Mouse (Mus musculus) Muller cell, postnatal 12 days (primary cell): ENCODE measurements around the gene Hipk2.

Experiments
- DNase-seq: peaks from one replicate; pipeline ENCODE4 v3.0.0-alpha.2; 2015; ENCODE audit errors: inconsistent ontology term

Gene Hipk2

GRCm38 (mm10) chr6:38902820-38903439, 27.0 kb upstream of the Hipk2 start:
- DNase-seq, result no peak

- DNase-seq, result no peak
These were observed 25.7 kb upstream of the Hipk2 start for GRCm38 (mm10) chr6:38901636-38902035.

- DNase-seq, result no peak
These were observed 25.2 kb upstream of the Hipk2 start for GRCm38 (mm10) chr6:38901152-38901551.

GRCm38 (mm10) chr6:38900479-38901126, 24.6 kb upstream of the Hipk2 start:
- no peak for DNase-seq

GRCm38 (mm10) chr6:38900073-38900472, 24.1 kb upstream of the Hipk2 start:
- DNase-seq, result no peak

- DNase-seq, result no peak
These were observed 17.6 kb upstream of the Hipk2 start for GRCm38 (mm10) chr6:38893615-38894014.

- DNase-seq, result no peak
These were observed 16.1 kb upstream of the Hipk2 start for GRCm38 (mm10) chr6:38892017-38892416.

GRCm38 (mm10) chr6:38889156-38889555, 13.2 kb upstream of the Hipk2 start:
- no peak for DNase-seq

- DNase-seq, result no peak
These were observed 11.5 kb upstream of the Hipk2 start for GRCm38 (mm10) chr6:38887436-38887835.

GRCm38 (mm10) chr6:38885132-38885531, 9.2 kb upstream of the Hipk2 start:
- DNase-seq, result no peak

- DNase-seq, result no peak
These were observed 8.5 kb upstream of the Hipk2 start for GRCm38 (mm10) chr6:38884482-38884881.

- peak; percentile 61 for DNase-seq
These were observed 6.8 kb upstream of the Hipk2 start for GRCm38 (mm10) chr6:38882728-38883171.

- DNase-seq, result no peak
These were observed 6.0 kb upstream of the Hipk2 start for GRCm38 (mm10) chr6:38881975-38882374.

GRCm38 (mm10) chr6:38881468-38881867, 5.5 kb upstream of the Hipk2 start:
- no peak for DNase-seq

GRCm38 (mm10) chr6:38877674-38878073, 1.7 kb upstream of the Hipk2 start:
- no peak for DNase-seq

GRCm38 (mm10) chr6:38875258-38876070, 501 bp downstream of the Hipk2 start, which contains the start of gene Tbxas1:
TSS of gene Tbxas1 (plus strand) at chr6:38875404.
- peak; percentile 61 for DNase-seq

GRCm38 (mm10) chr6:38874565-38875257, 1.3 kb downstream of the Hipk2 start:
- DNase-seq, result peak; percentile 72

- DNase-seq, result peak; percentile 75
These were observed 1.9 kb downstream of the Hipk2 start for GRCm38 (mm10) chr6:38874035-38874434.

- peak; percentile 37 for DNase-seq
These were observed 2.6 kb downstream of the Hipk2 start for GRCm38 (mm10) chr6:38873316-38873715.

GRCm38 (mm10) chr6:38871051-38871450, 4.9 kb downstream of the Hipk2 start:
- peak; percentile 45 for DNase-seq

- DNase-seq, result no peak
These were observed 5.9 kb downstream of the Hipk2 start for GRCm38 (mm10) chr6:38870070-38870469.

GRCm38 (mm10) chr6:38868974-38869373, 7.0 kb downstream of the Hipk2 start:
- DNase-seq, result no peak
